Mouse (Mus musculus): ENCODE data around the gene Paqr9.

GRCm38 (mm10) chr9:95566931-95567330 lies 7.5 kb downstream of the Paqr9 start:
- TF ChIP-seq CTCF (IDR thresholded peaks at IDR 0.05; ENCODE audit: borderline replicate concordance, insufficient read depth, low read depth, low read length) = no peak
- TF ChIP-seq POLR2A (IDR thresholded peaks at IDR 0.05; ENCODE audit: borderline replicate concordance, insufficient read depth, low read length) = no peak
